Mouse (Mus musculus) erythroblast, embryonic 14.5 days (primary cell): ENCODE measurements around the gene Pygl.

Source experiments
- GATA1 ChIP-seq: IDR thresholded peaks from 2 replicates; pipeline ENCODE4 v1.6.1; 2012; ENCODE audit warnings: low read length, inconsistent platforms, mixed read lengths
- TAL1 ChIP-seq: IDR thresholded peaks from 3 replicates; pipeline ENCODE4 v1.6.1; 2012; ENCODE audit warnings: low read length, inconsistent platforms, mixed read lengths

DNA sequence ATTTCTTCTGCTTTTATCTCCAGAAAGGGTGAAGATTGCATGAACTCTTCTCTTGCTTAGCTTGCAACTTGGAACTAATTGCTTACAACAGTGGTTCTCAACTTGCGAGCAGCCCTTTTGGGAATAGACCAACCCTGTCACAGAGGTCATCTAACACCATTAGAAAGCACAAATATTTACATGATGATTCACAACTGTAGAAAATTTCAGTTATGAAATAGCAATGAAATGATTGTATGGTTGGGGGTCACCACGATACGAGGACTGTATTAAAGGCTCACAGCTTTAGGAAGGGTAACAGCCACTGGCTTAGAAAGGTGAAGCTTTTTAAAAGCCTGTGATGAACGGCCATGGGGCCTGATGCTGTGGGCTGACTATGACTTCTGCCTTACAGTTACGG lies 70.2 kb downstream of the Pygl start:
- no peak for TF ChIP-seq TAL1
- no peak for TF ChIP-seq GATA1
